Mouse (Mus musculus) cerebellum, adult 2 months (tissue): ENCODE results near the gene Fam243. TPM values are rescaled to one million over a fixed set of nuclear protein-coding genes. Genes with fewer than 3 reads are reported as not detected.
A peak's percentile ranks its signal among the peaks of the same experiment; 100 is the strongest.

Experiments
- DNase-seq, 2 experiments: peaks; one replicate each; pipeline ENCODE4 v3.0.0; 2021
- H3K27ac ChIP-seq: fragments of 200-500 bp; 2 replicates; pipeline ENCODE4 v1.5.1; 2012; ENCODE audit warnings: low read length, control low read depth, inconsistent platforms; ENCODE audit not compliant: insufficient read depth
- H3K27me3 ChIP-seq: fragments of 200-500 bp; 2 replicates; pipeline ENCODE4 v1.6.1; 2012; ENCODE audit warnings: inconsistent platforms, mild to moderate bottlenecking, low read length, moderate library complexity; ENCODE audit not compliant: control insufficient read depth, insufficient read depth
- H3K4me1 ChIP-seq: fragments of 200-500 bp; 2 replicates; pipeline ENCODE4 v1.6.1; 2011; ENCODE audit warnings: low read length; ENCODE audit not compliant: control insufficient read depth, insufficient read depth
- H3K4me3 ChIP-seq: fragments of 200-500 bp; replicated peaks from 2 replicates; pipeline ENCODE3; 2011; ENCODE audit warnings: mild to moderate bottlenecking, low read depth, low read length, control low read depth; ENCODE audit not compliant: insufficient read depth
- CTCF ChIP-seq: fragments of 200-500 bp; IDR thresholded peaks from 2 replicates; pipeline ENCODE4 v1.5.1; 2011; ENCODE audit warnings: low read depth, mild to moderate bottlenecking, control low read depth, low read length, moderate library complexity, borderline replicate concordance; ENCODE audit not compliant: insufficient read depth
- POLR2A ChIP-seq: fragments of 200-500 bp; IDR thresholded peaks from 2 replicates; pipeline ENCODE4 v1.6.1; 2011; ENCODE audit warnings: low read length, control low read depth, borderline replicate concordance; ENCODE audit not compliant: insufficient read depth
- WGBS: fragments of 180-500 bp; shearing (Covaris S2); methylation state at CpG from one replicate; pipeline ENCODE4 v1.1.7; 2018; 5-methylcytosine and 5-hydroxymethylcytosine counted together
- polyA plus RNA-seq: library from polyadenylated mRNA; depleted of rRNA; stranded (reverse); fragments of >200 nt; gene quantifications from 2 replicates; pipeline ENCODE4 v1.2.3, GENCODE M21; 2012

The Fam243 gene
- polyA plus RNA-seq, 1 experiment = not detected

GRCm38 (mm10) chr16:92355366-92355765 lies 34.1 kb upstream of the Fam243 start:
- 94% methylated on average over 5 of the region's 5 CpGs for WGBS
- DNase-seq = no peak
- TF ChIP-seq POLR2A (no peak), CTCF (no peak)
- Histone ChIP-seq H3K27me3 (no peaks in the 10 kb centered on the region), H3K27ac (no peak overlapping the region), H3K4me1 (no peaks in the 10 kb centered on the region), H3K4me3 (no peak overlapping the region)

DNA sequence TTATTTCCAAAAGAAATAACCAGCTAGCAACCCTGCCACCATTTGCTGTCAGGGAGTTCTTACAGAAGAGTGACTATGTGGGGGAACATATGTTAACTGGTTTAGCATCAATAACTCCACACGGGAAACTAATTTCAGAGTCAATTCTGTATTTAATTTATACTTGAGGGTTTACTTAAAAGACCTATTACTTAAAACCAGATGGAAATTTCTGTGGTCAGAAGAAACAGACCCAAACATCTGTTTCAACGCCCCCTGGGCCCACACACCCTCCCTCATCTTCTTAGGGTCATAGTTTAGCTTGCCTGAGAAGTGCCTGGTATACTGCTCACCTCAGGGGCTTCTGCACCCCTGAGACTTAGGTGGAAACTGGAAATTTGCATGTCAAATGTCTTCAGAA lies 32.7 kb upstream of the Fam243 start:
- no peaks in the 10 kb centered on the region for H3K27me3 ChIP-seq
- no peak overlapping the region for H3K4me3 ChIP-seq
- WGBS = 81% methylated on average over 2 of the region's 2 CpGs
- no peak for TF ChIP-seq POLR2A
- no peak for TF ChIP-seq CTCF
- DNase-seq = no peak
- H3K4me1 ChIP-seq = 0 out of 2 replicates have a peak, but pooled peaks cover 2% of the 10 kb centered on the region
- no peak overlapping the region for H3K27ac ChIP-seq

GRCm38 (mm10) chr16:92353295-92353694 lies 32.1 kb upstream of the Fam243 start:
- Histone ChIP-seq H3K27me3 (no peaks in the 10 kb centered on the region), H3K4me3 (no peak overlapping the region), H3K4me1 (0 out of 2 replicates have a peak, but pooled peaks cover 3% of the 10 kb centered on the region), H3K27ac (no peak overlapping the region)
- no peak for DNase-seq
- TF ChIP-seq CTCF (no peak), POLR2A (no peak)
- 91% methylated on average over 12 of the region's 12 CpGs for WGBS

- H3K4me1 ChIP-seq = peaks cover 9% of the 10 kb centered on the region; the same call in 1 of the 2 replicates
- DNase-seq = peak; percentile 58 to 70
- no peaks in the 10 kb centered on the region for H3K27me3 ChIP-seq
- H3K27ac ChIP-seq = no peak overlapping the region
- WGBS = 7% methylated on average over 12 of the region's 12 CpGs
- no peak for TF ChIP-seq POLR2A
- no peak for TF ChIP-seq CTCF
- H3K4me3 ChIP-seq = peak overlapping the region; percentile 38
Observed at GRCm38 (mm10) chr16:92348941-92349340, 27.7 kb upstream of the Fam243 start.

GRCm38 (mm10) chr16:92346297-92346916 lies 25.2 kb upstream of the Fam243 start:
- Histone ChIP-seq H3K4me1 (peaks cover 9% of the 10 kb centered on the region; the same call in 1 of the 2 replicates), H3K27me3 (no peaks in the 10 kb centered on the region), H3K4me3 (no peak overlapping the region), H3K27ac (no peak overlapping the region)
- TF ChIP-seq POLR2A (no peak), CTCF (no peak)
- 52% methylated on average over 13 of the region's 13 CpGs for WGBS
- DNase-seq = no peak

DNA sequence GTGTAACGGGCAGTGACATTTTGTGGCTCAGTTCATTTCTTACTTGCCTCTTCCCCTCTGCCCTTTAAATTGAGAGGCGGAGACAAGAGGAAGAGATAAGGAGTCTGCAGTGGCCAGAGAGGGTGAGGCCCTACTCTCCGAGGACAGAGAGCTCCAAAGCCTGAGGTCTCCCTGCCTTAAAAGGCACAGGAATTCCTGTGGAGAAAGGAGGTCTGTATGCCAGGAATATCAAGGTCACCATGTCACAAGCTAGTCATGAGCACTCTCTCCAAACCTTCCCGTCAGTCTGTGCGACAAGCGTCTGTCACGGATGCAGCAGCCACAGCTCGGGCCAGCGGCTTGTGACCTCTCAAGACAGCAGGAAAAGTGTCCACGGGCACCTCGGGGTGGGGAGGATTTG lies 23.9 kb upstream of the Fam243 start:
- no peak for DNase-seq
- no peak overlapping the region for H3K4me3 ChIP-seq
- H3K27ac ChIP-seq = no peak overlapping the region
- TF ChIP-seq CTCF = no peak
- TF ChIP-seq POLR2A = no peak
- WGBS = 65% methylated on average over 11 of the region's 11 CpGs
- H3K4me1 ChIP-seq = peaks cover 9% of the 10 kb centered on the region; the same call in 1 of the 2 replicates
- H3K27me3 ChIP-seq = no peaks in the 10 kb centered on the region

- Histone ChIP-seq H3K27me3 (no peaks in the 10 kb centered on the region), H3K4me3 (peak overlapping the region; percentile 46), H3K27ac (no peak overlapping the region), H3K4me1 (no peaks in the 10 kb centered on the region)
- 30% methylated on average over 27 of the region's 27 CpGs for WGBS
- peak; percentile 75 for TF ChIP-seq CTCF
- TF ChIP-seq POLR2A = no peak
- peak; percentile 69 to 77 for DNase-seq
Observed at GRCm38 (mm10) chr16:92340612-92341511, 19.6 kb upstream of the Fam243 start.

GRCm38 (mm10) chr16:92336280-92336679 lies 15.0 kb upstream of the Fam243 start:
- WGBS = 9% methylated on average over 9 of the region's 9 CpGs
- Histone ChIP-seq H3K27ac (no peak overlapping the region), H3K4me3 (no peak overlapping the region), H3K4me1 (no peaks in the 10 kb centered on the region), H3K27me3 (no peaks in the 10 kb centered on the region)
- peak; percentile 76 to 83 for DNase-seq
- TF ChIP-seq POLR2A (no peak), CTCF (peak; percentile 94)
